Mouse (Mus musculus): ENCODE data around the gene Krtap13.
"Not testable (repeated sequence)": the region's sequence is repeated elsewhere in the genome, so short reads cannot be mapped to it uniquely, and the experiment has no call there.

Krtap13 gene

GRCm38 (mm10) chr16:88751535-88751934, at the start of gene Krtap13:
TSS of gene Krtap13 (minus strand) at chr16:88751635.
- not testable (repeated sequence) for DNase-seq

GRCm38 (mm10) chr16:88786786-88787185, 35.4 kb upstream of the Krtap13 start:
- no peak for DNase-seq

GRCm38 (mm10) chr16:88777596-88777995, 26.2 kb upstream of the Krtap13 start, which contains the start of gene Gm5965:
TSS of gene Gm5965 (plus strand) at chr16:88777896.
- no peak for DNase-seq

GRCm38 (mm10) chr16:88774106-88774505, 22.7 kb upstream of the Krtap13 start, which contains the start of gene 2310057N15Rik:
TSS of gene 2310057N15Rik (minus strand) at chr16:88774206.
- no peak for DNase-seq

DNA sequence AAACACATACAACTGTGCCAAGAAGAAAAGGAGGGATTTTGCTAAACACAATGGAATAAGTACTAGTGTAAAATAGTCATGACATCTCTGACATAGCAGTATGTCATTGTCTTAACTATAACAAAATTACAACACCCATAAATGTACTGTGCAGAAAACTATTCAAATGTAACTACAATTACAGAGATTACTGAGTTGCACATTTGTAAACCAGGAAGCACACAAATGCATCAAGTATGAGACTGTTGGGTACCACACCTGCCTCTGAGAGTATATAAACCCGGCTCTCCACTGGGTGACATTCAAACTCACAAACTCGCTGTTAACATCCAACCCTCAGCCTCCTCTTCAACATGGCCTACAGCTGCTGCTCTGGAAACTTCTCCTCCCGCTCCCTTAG, 7.1 kb upstream of the Krtap13 start, which contains the start of gene 2310034C09Rik:
TSS of gene 2310034C09Rik (plus strand) at position 301 of the 400 bp plus-strand sequence.
- not testable (repeated sequence) for DNase-seq

DNA sequence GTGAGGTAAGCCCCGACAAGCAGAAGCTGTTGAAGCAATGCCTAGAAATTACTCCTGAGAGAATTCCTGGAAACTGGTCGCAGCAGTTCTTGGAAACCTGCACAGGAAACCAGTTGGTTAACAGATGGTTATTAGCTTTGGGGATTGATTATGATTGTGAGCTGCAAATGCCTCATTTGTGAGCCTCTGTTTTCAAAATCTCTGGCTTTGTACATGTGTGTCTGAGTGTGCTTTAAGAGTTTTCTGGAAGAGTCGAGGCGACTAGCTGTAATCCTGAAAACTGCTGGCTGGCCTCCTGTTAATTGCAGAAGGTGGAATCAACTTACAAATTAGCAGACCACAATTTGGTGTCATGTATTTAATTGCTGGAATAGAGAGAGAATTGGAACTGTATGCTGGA, 3.5 kb downstream of the Krtap13 start:
- DNase-seq, result no peak

GRCm38 (mm10) chr16:88744750-88745340, 6.6 kb downstream of the Krtap13 start:
- peak; percentile 44 for DNase-seq

DNA sequence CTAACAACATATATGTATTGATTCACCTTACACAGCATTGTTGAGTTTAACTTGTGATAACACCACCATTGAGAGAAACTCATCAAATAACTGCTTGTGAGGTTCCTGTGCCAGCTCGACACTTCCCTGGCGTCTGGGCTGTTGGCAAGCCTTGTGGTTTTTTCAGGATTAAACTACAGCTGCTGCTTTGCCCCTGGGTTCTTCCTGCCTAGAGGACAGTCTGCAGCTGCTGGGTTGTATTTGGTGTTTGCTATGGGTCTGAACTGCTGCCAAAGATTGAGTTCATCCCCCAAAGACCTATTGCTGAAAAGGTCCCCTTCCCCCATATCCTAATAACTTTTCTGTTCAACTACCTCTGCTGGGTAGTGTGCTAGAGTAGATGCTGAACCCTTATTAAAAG, 16.0 kb downstream of the Krtap13 start:
- DNase-seq, result no peak

- no peak for DNase-seq
Measured at GRCm38 (mm10) chr16:88728812-88729275, 22.6 kb downstream of the Krtap13 start, which contains the start of gene Krtap13-1. TSS of gene Krtap13-1 (plus strand) at chr16:88728862.

GRCm38 (mm10) chr16:88720031-88720430, 31.4 kb downstream of the Krtap13 start:
- no peak for DNase-seq

GRCm38 (mm10) chr16:88716549-88716948, 34.9 kb downstream of the Krtap13 start:
- DNase-seq, result no peak

DNA sequence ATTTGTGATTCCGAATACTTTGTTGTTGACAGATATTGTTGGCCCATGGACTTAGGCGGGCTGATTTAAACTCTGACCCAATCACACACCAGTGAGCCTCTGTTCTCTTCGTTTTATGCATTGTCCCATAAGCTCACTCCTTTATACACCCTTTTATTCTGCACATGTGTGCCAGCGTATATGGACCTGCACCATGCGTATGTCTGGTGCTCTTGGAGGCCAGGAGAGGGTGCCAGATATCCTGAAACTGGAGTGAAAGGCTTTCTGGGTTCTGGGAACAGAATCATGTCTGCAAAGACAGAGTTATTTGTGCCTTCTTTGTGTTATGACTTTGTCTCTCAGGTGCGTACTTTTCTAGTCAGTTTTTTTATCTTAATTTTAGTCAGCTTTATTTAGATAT, 40.2 kb downstream of the Krtap13 start:
- DNase-seq, result no peak

- peak; percentile 6 for DNase-seq
Measured at GRCm38 (mm10) chr16:88710757-88711156, 40.7 kb downstream of the Krtap13 start.

- DNase-seq, result no peak
Measured at GRCm38 (mm10) chr16:88707496-88708012, 43.9 kb downstream of the Krtap13 start, which contains the start of gene 2310061N02Rik. TSS of gene 2310061N02Rik (minus strand) at chr16:88707962.

DNA sequence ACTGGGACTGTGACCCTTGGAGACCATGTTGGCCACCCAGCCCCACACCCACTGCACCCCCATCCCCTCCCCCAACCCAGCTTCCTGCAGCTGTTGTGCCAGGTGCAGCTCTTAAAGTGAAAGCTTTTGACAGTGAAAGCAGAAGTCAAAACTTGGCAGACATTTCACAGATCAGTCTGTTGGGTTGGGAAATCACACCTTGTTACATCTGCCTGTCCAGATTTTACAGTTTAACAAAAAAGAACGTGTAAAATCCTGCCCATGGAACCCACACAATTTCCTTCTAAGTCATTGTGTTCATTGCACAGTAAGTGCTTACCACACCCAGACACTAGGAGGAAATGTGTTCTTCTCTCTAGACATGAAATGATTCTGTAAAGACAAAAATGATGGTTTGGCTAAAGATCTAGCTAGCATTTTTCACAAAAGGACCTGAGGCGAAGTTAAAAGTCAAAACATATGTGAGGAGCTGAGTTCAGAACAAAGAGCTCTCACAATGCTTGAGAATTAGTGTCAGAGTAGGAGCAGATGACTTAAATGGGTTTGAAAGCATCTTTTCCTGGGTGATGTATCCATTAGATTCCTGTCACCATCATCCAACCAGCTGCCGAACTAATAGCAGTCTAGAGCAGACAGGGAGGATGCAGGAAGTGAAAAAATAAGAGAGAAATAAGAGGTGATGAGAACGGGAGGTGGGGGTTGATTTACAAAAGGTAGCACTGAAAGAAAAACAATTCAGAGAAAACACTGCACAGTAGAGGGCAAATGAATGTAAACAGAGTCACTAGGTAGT, 50.2 kb downstream of the Krtap13 start:
- peak; percentile 9 for DNase-seq
